In the genomic region with DNA sequence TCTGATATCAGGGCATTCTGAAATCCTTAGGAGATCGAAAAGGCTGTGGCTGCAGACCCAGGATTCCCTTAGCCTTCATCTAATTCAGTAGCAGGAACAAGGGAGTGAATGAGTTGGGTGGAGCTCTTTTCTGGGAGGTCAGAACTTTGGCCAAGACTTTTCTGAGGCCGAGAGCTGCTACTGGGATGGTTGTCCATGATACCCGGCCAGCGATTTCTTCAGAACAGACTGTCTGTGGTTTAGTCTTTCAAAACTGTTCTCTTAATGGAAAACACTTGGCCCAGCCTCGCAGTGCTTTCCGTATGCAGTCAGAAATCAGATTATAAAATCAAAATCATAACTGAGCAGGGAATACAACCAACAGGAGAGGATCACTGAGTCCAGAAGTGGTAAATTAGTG, we compare ENCODE assay signal across 15 mouse cellular contexts. TPM values are rescaled to one million over a fixed set of nuclear protein-coding genes. Genes with fewer than 3 reads are reported as not detected.
DNase-seq lines count a peak whose midpoint lies in the region; ATAC-seq and TF ChIP-seq lines count a peak whose summit lies in the region.
"Had no signal": no experiment of that assay in that cellular context is flagged by ENCODE, and none has a peak within 500 bp of the region (broad histone marks: within the 10 kb centered on the region; RNA-seq: fewer than 3 reads in every experiment).

No protein-coding gene starts in this region.

- H3K27me3 ChIP-seq in heart, embryonic 12.5 days (replicated peaks), result no peaks in the 10 kb centered on the region
- H3K27me3 ChIP-seq in embryonic facial prominence, embryonic 13.5 days, result no peaks in the 10 kb centered on the region
- H3K27me3 ChIP-seq in lung, postnatal 0 days (replicated peaks; ENCODE audit: insufficient read depth, low read length), result no peaks in the 10 kb centered on the region
- no peaks in the 10 kb centered on the region for H3K27me3 ChIP-seq in hindbrain, postnatal 0 days (ENCODE audit: insufficient read depth, low read length)
- no peaks in the 10 kb centered on the region for H3K27me3 ChIP-seq in forebrain, embryonic 11.5 days (ENCODE audit: control insufficient read depth, insufficient read depth, low read length)
- H3K27me3 ChIP-seq: liver, embryonic 13.5 days had no signal

- WGBS in heart, embryonic 12.5 days, result 79% methylated on average over 6 of the region's 6 CpGs
- 38% methylated on average over 6 of the region's 6 CpGs for WGBS in embryonic facial prominence, embryonic 13.5 days
- 72% methylated on average over 6 of the region's 6 CpGs for WGBS in lung, postnatal 0 days
- WGBS in hindbrain, postnatal 0 days, result 80% methylated on average over 6 of the region's 6 CpGs
- WGBS in forebrain, embryonic 11.5 days, result 82% methylated on average over 6 of the region's 6 CpGs

- no peaks in the 10 kb centered on the region for H3K9me3 ChIP-seq in heart, embryonic 12.5 days (replicated peaks)
- H3K9me3 ChIP-seq in embryonic facial prominence, embryonic 13.5 days, result no peaks in the 10 kb centered on the region
- no peaks in the 10 kb centered on the region for H3K9me3 ChIP-seq in lung, postnatal 0 days (ENCODE audit: low read length)
- no peaks in the 10 kb centered on the region for H3K9me3 ChIP-seq in hindbrain, postnatal 0 days (ENCODE audit: low read length)
- H3K9me3 ChIP-seq in forebrain, embryonic 11.5 days (ENCODE audit: control insufficient read depth, low read length), result no peaks in the 10 kb centered on the region
- H3K9me3 ChIP-seq: liver, embryonic 13.5 days had no signal

- no peak overlapping the region for H3K27ac ChIP-seq in heart, embryonic 12.5 days (ENCODE audit: poor library complexity, severe bottlenecking)
- peak overlapping the region; percentile 74 for H3K27ac ChIP-seq in embryonic facial prominence, embryonic 13.5 days
- H3K27ac ChIP-seq in lung, postnatal 0 days (ENCODE audit: low read length), result no peak overlapping the region
- no peak overlapping the region for H3K27ac ChIP-seq in hindbrain, postnatal 0 days
- no peak overlapping the region for H3K27ac ChIP-seq in forebrain, embryonic 11.5 days (ENCODE audit: low read depth, low read length)
- H3K27ac ChIP-seq: liver, embryonic 13.5 days; stomach, postnatal 0 days had no signal

- H3K4me1 ChIP-seq in heart, embryonic 12.5 days (replicated peaks), result no peaks in the 10 kb centered on the region
- peaks cover 24% of the 10 kb centered on the region for H3K4me1 ChIP-seq in embryonic facial prominence, embryonic 13.5 days
- H3K4me1 ChIP-seq in lung, postnatal 0 days (ENCODE audit: insufficient read depth, low read depth, low read length), result no peaks in the 10 kb centered on the region
- no peaks in the 10 kb centered on the region for H3K4me1 ChIP-seq in hindbrain, postnatal 0 days (ENCODE audit: insufficient read depth, low read length)
- no peaks in the 10 kb centered on the region for H3K4me1 ChIP-seq in forebrain, embryonic 11.5 days (replicated peaks; ENCODE audit: control insufficient read depth, insufficient read depth, low read length)
- H3K4me1 ChIP-seq: liver, embryonic 13.5 days had no signal

- no peak for TF ChIP-seq EP300 in lung, postnatal 0 days (IDR thresholded peaks at IDR 0.05)

- no peaks in the 10 kb centered on the region for H3K36me3 ChIP-seq in heart, embryonic 12.5 days
- H3K36me3 ChIP-seq in embryonic facial prominence, embryonic 13.5 days, result no peaks in the 10 kb centered on the region
- no peaks in the 10 kb centered on the region for H3K36me3 ChIP-seq in lung, postnatal 0 days (ENCODE audit: insufficient read depth, low read length)
- no peaks in the 10 kb centered on the region; the same call in 1 of the 2 replicates for H3K36me3 ChIP-seq in hindbrain, postnatal 0 days (ENCODE audit: insufficient read depth, low read length)
- no peaks in the 10 kb centered on the region for H3K36me3 ChIP-seq in forebrain, embryonic 11.5 days (ENCODE audit: control insufficient read depth, insufficient read depth, low read length)
- H3K36me3 ChIP-seq: liver, embryonic 13.5 days had no signal

- no peak overlapping the region for H3K4me3 ChIP-seq in heart, embryonic 12.5 days
- H3K4me3 ChIP-seq in embryonic facial prominence, embryonic 13.5 days, result no peak overlapping the region
- no peak overlapping the region for H3K4me3 ChIP-seq in lung, postnatal 0 days (ENCODE audit: low read depth, low read length)
- H3K4me3 ChIP-seq in hindbrain, postnatal 0 days (ENCODE audit: low read length), result no peak overlapping the region
- no peak overlapping the region for H3K4me3 ChIP-seq in forebrain, embryonic 11.5 days (ENCODE audit: low read depth, low read length)
- H3K4me3 ChIP-seq: erythroblast, embryonic 14.5 days; liver, embryonic 13.5 days had no signal

- no peak overlapping the region for H3K9ac ChIP-seq in heart, embryonic 12.5 days
- H3K9ac ChIP-seq in embryonic facial prominence, embryonic 13.5 days, result no peak overlapping the region
- no peak overlapping the region for H3K9ac ChIP-seq in lung, postnatal 0 days (replicated peaks; ENCODE audit: low read depth)
- no peak overlapping the region for H3K9ac ChIP-seq in hindbrain, postnatal 0 days (replicated peaks; ENCODE audit: low read length)
- H3K9ac ChIP-seq in forebrain, embryonic 11.5 days (ENCODE audit: low read length), result no peak overlapping the region
- H3K9ac ChIP-seq: liver, embryonic 13.5 days had no signal

- no peak for TF ChIP-seq CTCF in lung, postnatal 0 days (IDR thresholded peaks at IDR 0.05)
- no peak for TF ChIP-seq CTCF in hindbrain, postnatal 0 days (IDR thresholded peaks at IDR 0.05; ENCODE audit: low read depth)

- peak; percentile 18 to 27 for DNase-seq in heart, adult 9 months (ENCODE audit: low spot score in 2 of 2)
- peak; percentile 56 for DNase-seq in gastrocnemius, adult 18-20 months (ENCODE audit: low spot score)
- DNase-seq in lung, postnatal 0 days (ENCODE audit: low spot score), result peak; percentile 45
- DNase-seq in MN1 (ENCODE audit: low spot score), result no peak
- DNase-seq in hindbrain, postnatal 0 days (ENCODE audit: low spot score), result no peak
- no peak for DNase-seq in forebrain, embryonic 11.5 days (ENCODE audit: low spot score)
- DNase-seq: kidney, postnatal 10 days; liver, embryonic 13.5 days; thymus, postnatal 4 days had no signal

- no peak for ATAC-seq in heart, embryonic 12.5 days (ENCODE audit: insufficient number of reproducible peaks, low FRiP score)
- ATAC-seq in embryonic facial prominence, embryonic 13.5 days (ENCODE audit: insufficient number of reproducible peaks, insufficient read depth, low FRiP score, low TSS enrichment, low read depth), result no peak
- ATAC-seq in lung, postnatal 0 days, result no peak; the same call in 1 of the 2 replicates
- ATAC-seq in hindbrain, postnatal 0 days, result no peak
- no peak for ATAC-seq in forebrain, embryonic 11.5 days (replicated peaks; ENCODE audit: low FRiP score)
- ATAC-seq: inflammation-experienced regulatory T-cells, adult 6 months; midbrain, embryonic 16.5 days had no signal

- no peak overlapping the region for H3K4me2 ChIP-seq in heart, embryonic 12.5 days
- H3K4me2 ChIP-seq in embryonic facial prominence, embryonic 13.5 days, result no peak overlapping the region
- no peak overlapping the region for H3K4me2 ChIP-seq in lung, postnatal 0 days (replicated peaks; ENCODE audit: low read depth, low read length)
- no peak overlapping the region for H3K4me2 ChIP-seq in hindbrain, postnatal 0 days (ENCODE audit: low read depth, low read length)
- no peak overlapping the region for H3K4me2 ChIP-seq in forebrain, embryonic 11.5 days (ENCODE audit: low read depth, low read length, severe bottlenecking)
- H3K4me2 ChIP-seq: liver, embryonic 13.5 days had no signal

RNA-seq across cellular contexts. Expression of gene Tnc, which starts 21.2 kb away (rescaled TPM):
- polyA plus RNA-seq in heart, embryonic 12.5 days (2016; fragmentation: Nextera tagmentation; extraction: Ambion mirVana), result 23.4 and 25.6 TPM in 2 replicates
- 48.0 and 61.7 TPM in 2 replicates for polyA plus RNA-seq in embryonic facial prominence, embryonic 13.5 days (2015; fragmentation: Nextera tagmentation; extraction: Ambion mirVana)
- 1 to 10 TPM; 1.0 to 3.7 TPM for total RNA-seq in gastrocnemius, adult 18-20 months (2021)
- 34.3 and 38.7 TPM in 2 replicates for polyA plus RNA-seq in lung, postnatal 0 days (2015; fragmentation: Nextera tagmentation; extraction: Ambion mirVana)
- total RNA-seq in hindbrain, postnatal 0 days (2014; rRNA removed), result 166 and 184 TPM in 2 replicates
- 35.8 and 37.7 TPM in 2 replicates for polyA plus RNA-seq in hindbrain, postnatal 0 days (2015; fragmentation: Nextera tagmentation; extraction: Ambion mirVana)
- polyA plus RNA-seq in forebrain, embryonic 11.5 days (2014; fragmentation: Nextera tagmentation; extraction: Ambion mirVana), result 5.3 and 5.4 TPM in 2 replicates
- polyA plus RNA-seq: erythroblast, embryonic 14.5 days had no signal

Comparison
In these comparisons a context has a peak if more than half of its experiments do, and no peak if none do; other contexts are left out.
1. DNase-seq: peak in heart, adult 9 months (2 of 2), gastrocnemius, adult 18-20 months (single experiment) and lung, postnatal 0 days (single experiment); none in MN1 (single experiment), hindbrain, postnatal 0 days (single experiment) and forebrain, embryonic 11.5 days (single experiment).